Mouse (Mus musculus) lung, embryonic 14.5 days (tissue): Measurements from ENCODE around the gene Txlna. TPM values are rescaled to one million over a fixed set of nuclear protein-coding genes. Genes with fewer than 3 reads are reported as not detected.

ENCODE experiments used
- ATAC-seq: fragments of 200-750 bp; cut with Nextera tagmentation; 2 replicates; pipeline ENCODE4 v1.8.0; 2017; ENCODE audit warnings: mild to moderate bottlenecking, moderate TSS enrichment, moderate library complexity; ENCODE audit not compliant: insufficient read depth
- DNase-seq: peaks from one replicate; pipeline ENCODE4 v3.0.0-alpha.2; 2015
- H3K27ac ChIP-seq: fragments of 300-500 bp; sonication (generic); 2 replicates; pipeline ENCODE4 v1.5.1; 2014; ENCODE audit warnings: low read depth, mild to moderate bottlenecking, moderate library complexity
- H3K27me3 ChIP-seq: fragments of 300-500 bp; sonication (generic); 2 replicates; pipeline ENCODE4 v1.6.1; 2014; ENCODE audit warnings: low read length, control low read depth; ENCODE audit not compliant: insufficient read depth
- H3K36me3 ChIP-seq: fragments of 300-500 bp; sonication (generic); 2 replicates; pipeline ENCODE4 v1.6.1; 2014; ENCODE audit warnings: control low read depth; ENCODE audit not compliant: insufficient read depth
- H3K4me1 ChIP-seq: fragments of 300-500 bp; sonication (generic); 2 replicates; pipeline ENCODE4 v1.6.1; 2014; ENCODE audit warnings: antibody characterized with exemption, control low read depth; ENCODE audit not compliant: insufficient read depth
- H3K4me2 ChIP-seq: fragments of 300-500 bp; sonication (generic); 2 replicates; pipeline ENCODE4 v1.6.1; 2014; ENCODE audit warnings: mild to moderate bottlenecking
- H3K4me3 ChIP-seq: fragments of 300-500 bp; sonication (generic); 2 replicates; pipeline ENCODE4 v1.5.1; 2014; ENCODE audit warnings: low read depth, low read length
- H3K9ac ChIP-seq: fragments of 300-500 bp; sonication (generic); 2 replicates; pipeline ENCODE4 v1.6.1; 2014
- H3K9me3 ChIP-seq: fragments of 300-500 bp; sonication (generic); 2 replicates; pipeline ENCODE4 v1.6.1; 2016; ENCODE audit warnings: low read depth, low read length, control low read depth
- CTCF ChIP-seq: IDR thresholded peaks from 2 replicates; pipeline ENCODE4 v1.5.1; 2016; ENCODE audit warnings: antibody characterized with exemption, low read depth
- WGBS: fragments of 180-500 bp; shearing (Covaris S2); extraction: QIAGEN DNeasy Blood & Tissue Kit; methylation state at CpG from one replicate; pipeline ENCODE4 v1.1.7; 2014; 5-methylcytosine and 5-hydroxymethylcytosine counted together
- microRNA-seq: library from miRNA; unstranded; fragments of <30 nt; microRNA quantifications from one replicate; pipeline ENCODE4, GENCODE M21; 2016; ENCODE audit warnings: borderline number of aligned reads
- polyA plus RNA-seq: library from polyadenylated mRNA; unstranded; fragments of >200 nt; fragmentation: Nextera tagmentation; extraction: Ambion mirVana; gene quantifications from 2 replicates; pipeline ENCODE4 v1.2.1, GENCODE M21; 2014

The Txlna gene
- polyA plus RNA-seq, 1 experiment from 2014 or later: 109 TPM

- TF ChIP-seq CTCF: no peak
- no peaks in the 10 kb centered on the region for H3K9me3 ChIP-seq
- no peak overlapping the region for H3K9ac ChIP-seq
- DNase-seq: no peak
- no peak overlapping the region for H3K4me2 ChIP-seq
- no peaks in the 10 kb centered on the region for H3K27me3 ChIP-seq
- WGBS: 57% methylated on average over 7 of the region's 7 CpGs
- H3K27ac ChIP-seq: no peak overlapping the region
- H3K4me3 ChIP-seq: no peak overlapping the region
- ATAC-seq: no peak
- H3K36me3 ChIP-seq: no peaks in the 10 kb centered on the region
- H3K4me1 ChIP-seq: no peaks in the 10 kb centered on the region
Measured at GRCm38 (mm10) chr4:129580347-129580746, 60.5 kb downstream of the Txlna start.

- Histone ChIP-seq H3K4me1 (no peaks in the 10 kb centered on the region), H3K9ac (no peak within 1 kb of the TSS), H3K27me3 (no peaks in the 10 kb centered on the region), H3K36me3 (no peaks in the 10 kb centered on the region), H3K27ac (peak within 1 kb of the TSS; percentile 18; the same call in 1 of the 2 replicates), H3K9me3 (no peaks in the 10 kb centered on the region), H3K4me2 (0 out of 2 replicates have a peak within 1 kb of the TSS, but pooled peaks have one; percentile 0), H3K4me3 (no peak within 1 kb of the TSS)
- 85% methylated on average over 5 of the region's 5 CpGs for WGBS
- no peak for TF ChIP-seq CTCF
- no peak for ATAC-seq
- no peak for DNase-seq
Measured at GRCm38 (mm10) chr4:129578466-129578865, 62.4 kb downstream of the Txlna start, which contains the start of gene Fam167b. Gene Fam167b, minus strand, starts transcription at chr4:129578549.

GRCm38 (mm10) chr4:129577688-129578087 is 63.2 kb downstream of the Txlna start:
- H3K4me1 ChIP-seq: no peaks in the 10 kb centered on the region
- no peak for DNase-seq
- H3K27me3 ChIP-seq: no peaks in the 10 kb centered on the region
- TF ChIP-seq CTCF: no peak
- no peak overlapping the region for H3K4me2 ChIP-seq
- H3K9ac ChIP-seq: no peak overlapping the region
- WGBS: 74% methylated on average over 7 of the region's 7 CpGs
- no peak for ATAC-seq
- H3K36me3 ChIP-seq: no peaks in the 10 kb centered on the region
- H3K27ac ChIP-seq: no peak overlapping the region
- no peaks in the 10 kb centered on the region for H3K9me3 ChIP-seq
- H3K4me3 ChIP-seq: no peak overlapping the region

- H3K4me2 ChIP-seq: 0 out of 2 replicates have a peak overlapping the region, but pooled peaks have one; percentile 0
- ATAC-seq: no peak
- no peak overlapping the region for H3K4me3 ChIP-seq
- TF ChIP-seq CTCF: peak; percentile 66
- no peak overlapping the region for H3K27ac ChIP-seq
- no peaks in the 10 kb centered on the region for H3K9me3 ChIP-seq
- H3K27me3 ChIP-seq: no peaks in the 10 kb centered on the region
- H3K4me1 ChIP-seq: no peaks in the 10 kb centered on the region
- no peak overlapping the region for H3K9ac ChIP-seq
- WGBS: 36% methylated on average over 21 of the region's 21 CpGs
- peak; percentile 87 for DNase-seq
- no peaks in the 10 kb centered on the region for H3K36me3 ChIP-seq
Measured at GRCm38 (mm10) chr4:129576863-129577491, 63.9 kb downstream of the Txlna start.

Small RNA genes within 50 kb of the gene (microRNA-seq; reads per million reads assigned to microRNA genes)
- gene Mir7016: not detected

Other genes with a start within 250 kb of the Txlna start
- gene Zbtb8b, start 200.2 kb downstream of the Txlna start, polyA plus RNA-seq: 1.3 and 2.8 TPM in 2 replicates
- gene Bsdc1, start 179.5 kb downstream of the Txlna start, polyA plus RNA-seq: 20.5 and 20.9 TPM in 2 replicates
- gene Tssk3, start 150.0 kb downstream of the Txlna start, polyA plus RNA-seq: not detected in 2 replicates
- gene Fam229a, start 149.9 kb downstream of the Txlna start, polyA plus RNA-seq: not detected in 2 replicates
- 799 and 847 TPM in 2 replicates for gene Marcksl1, start 127.5 kb downstream of the Txlna start, polyA plus RNA-seq
- 243 and 246 TPM in 2 replicates for gene Hdac1, start 98.4 kb downstream of the Txlna start, polyA plus RNA-seq
- 5.7 and 7.8 TPM in 2 replicates for gene Lck, start 67.4 kb downstream of the Txlna start, polyA plus RNA-seq
- gene Fam167b, start 62.5 kb downstream of the Txlna start, polyA plus RNA-seq: 2.2 and 2.7 TPM in 2 replicates
- gene Eif3i, start 40.4 kb downstream of the Txlna start, polyA plus RNA-seq: 308 and 316 TPM in 2 replicates
- 187 and 200 TPM in 2 replicates for gene Tmem234, start 40.4 kb downstream of the Txlna start, polyA plus RNA-seq
- gene Dcdc2b, start 26.8 kb downstream of the Txlna start, polyA plus RNA-seq: 2.1 and 2.5 TPM in 2 replicates
- 23.6 and 25.8 TPM in 2 replicates for gene Iqcc, start 22.0 kb downstream of the Txlna start, polyA plus RNA-seq
- 43.9 and 46.3 TPM in 2 replicates for gene Ccdc28b, start 17.1 kb downstream of the Txlna start, polyA plus RNA-seq
- gene Kpna6, start 31.7 kb upstream of the Txlna start, polyA plus RNA-seq: 12.3 and 14.9 TPM in 2 replicates
- gene Tmem39b, start 55.8 kb upstream of the Txlna start, polyA plus RNA-seq: 28.7 TPM in 2 replicates
- gene Khdrbs1, start 101.2 kb upstream of the Txlna start, polyA plus RNA-seq: 139 and 144 TPM in 2 replicates
- 291 and 336 TPM in 2 replicates for gene Ptp4a2, start 170.2 kb upstream of the Txlna start, polyA plus RNA-seq